Mouse (Mus musculus) forebrain, embryonic 13.5 days (tissue): ENCODE results near the gene Ccdc40. TPM values are rescaled to one million over a fixed set of nuclear protein-coding genes. Genes with fewer than 3 reads are reported as not detected.

Experiments used
- ATAC-seq: fragments of 200-750 bp; cut with Nextera tagmentation; 2 replicates; pipeline ENCODE4 v1.8.0; 2017
- H3K27ac ChIP-seq: fragments of 300-500 bp; sonication (generic); 2 replicates; pipeline ENCODE4 v1.5.1; 2015; ENCODE audit warnings: inconsistent platforms, mild to moderate bottlenecking, moderate library complexity
- H3K27me3 ChIP-seq: fragments of 300-500 bp; sonication (generic); 2 replicates; pipeline ENCODE4 v1.6.1; 2015; ENCODE audit warnings: mild to moderate bottlenecking, inconsistent platforms
- H3K36me3 ChIP-seq: fragments of 300-500 bp; sonication (generic); 2 replicates; pipeline ENCODE4 v1.6.1; 2015; ENCODE audit warnings: mild to moderate bottlenecking, inconsistent platforms; ENCODE audit not compliant: poor library complexity, severe bottlenecking
- H3K4me1 ChIP-seq: fragments of 300-500 bp; sonication (generic); 2 replicates; pipeline ENCODE4 v1.6.1; 2015; ENCODE audit warnings: inconsistent platforms
- H3K4me2 ChIP-seq: fragments of 300-500 bp; sonication (generic); 2 replicates; pipeline ENCODE4 v1.6.1; 2015; ENCODE audit warnings: inconsistent platforms, mild to moderate bottlenecking, moderate library complexity
- H3K4me3 ChIP-seq: fragments of 300-500 bp; sonication (generic); 2 replicates; pipeline ENCODE4 v1.5.1; 2015; ENCODE audit warnings: mild to moderate bottlenecking, inconsistent platforms
- H3K9ac ChIP-seq: fragments of 300-500 bp; sonication (generic); 2 replicates; pipeline ENCODE4 v1.6.1; 2015; ENCODE audit warnings: mild to moderate bottlenecking, inconsistent platforms
- H3K9me3 ChIP-seq: fragments of 300-500 bp; sonication (generic); replicated peaks from 2 replicates; pipeline ENCODE4 v1.6.1; 2016; ENCODE audit warnings: inconsistent platforms
- WGBS: fragments of 180-500 bp; shearing (Covaris S2); methylation state at CpG from one replicate; pipeline ENCODE4 v1.1.7; 2015; 5-methylcytosine and 5-hydroxymethylcytosine counted together
- polyA plus RNA-seq: library from polyadenylated mRNA; unstranded; fragments of >200 nt; fragmentation: Nextera tagmentation; extraction: Ambion mirVana; gene quantifications from 2 replicates; pipeline ENCODE4 v1.2.1, GENCODE M21; 2015

The Ccdc40 gene
- polyA plus RNA-seq, 1 experiment from 2014 or later: 14.3 TPM

GRCm38 (mm10) chr11:119299391-119300245 is 71.2 kb downstream of the Ccdc40 start, which contains the start of gene Eif4a3:
Gene Eif4a3, minus strand, starts transcription at chr11:119300089.
- Histone ChIP-seq H3K4me2 (peak within 1 kb of the TSS; percentile 93), H3K9ac (peak within 1 kb of the TSS; percentile 98), H3K4me3 (peak within 1 kb of the TSS; percentile 99), H3K4me1 (peaks cover 27% of the 10 kb centered on the region), H3K36me3 (peaks cover 36% of the 10 kb centered on the region), H3K9me3 (no peaks in the 10 kb centered on the region), H3K27ac (peak within 1 kb of the TSS; percentile 98), H3K27me3 (peaks cover 9% of the 10 kb centered on the region)
- under 1% methylated on average over 73 of the region's 89 CpGs for WGBS
- ATAC-seq: peak; percentile 98

- Histone ChIP-seq H3K9ac (peak overlapping the region; percentile 98), H3K4me3 (peak overlapping the region; percentile 99), H3K27ac (peak overlapping the region; percentile 98), H3K4me1 (peaks cover 27% of the 10 kb centered on the region), H3K36me3 (peaks cover 28% of the 10 kb centered on the region), H3K4me2 (peak overlapping the region; percentile 76), H3K9me3 (no peaks in the 10 kb centered on the region), H3K27me3 (peaks cover 11% of the 10 kb centered on the region)
- peak; percentile 88 for ATAC-seq
- 1% methylated on average over 31 of the region's 31 CpGs for WGBS
Observed at GRCm38 (mm10) chr11:119300246-119300935, 72.0 kb downstream of the Ccdc40 start.

GRCm38 (mm10) chr11:119300986-119301385 is 72.6 kb downstream of the Ccdc40 start:
- Histone ChIP-seq H3K4me3 (peak overlapping the region; percentile 99), H3K4me1 (peaks cover 27% of the 10 kb centered on the region), H3K27me3 (peaks cover 11% of the 10 kb centered on the region), H3K9ac (peak overlapping the region; percentile 98; the same call in 1 of the 2 replicates), H3K4me2 (peak overlapping the region; percentile 76), H3K27ac (0 out of 2 replicates have a peak overlapping the region, but pooled peaks have one; percentile 98), H3K9me3 (no peaks in the 10 kb centered on the region), H3K36me3 (peaks cover 22% of the 10 kb centered on the region)
- no peak for ATAC-seq
- WGBS: 23% methylated on average over 2 of the region's 2 CpGs

- H3K9me3 ChIP-seq: no peaks in the 10 kb centered on the region
- WGBS: 45% methylated on average over 16 of the region's 16 CpGs
- ATAC-seq: no peak
Observed at GRCm38 (mm10) chr11:119304904-119305712, 76.7 kb downstream of the Ccdc40 start.

GRCm38 (mm10) chr11:119306762-119307657 is 78.6 kb downstream of the Ccdc40 start:
- H3K9ac ChIP-seq: no peak overlapping the region
- no peak overlapping the region for H3K4me3 ChIP-seq
- 64% methylated on average over 13 of the region's 13 CpGs for WGBS
- H3K9me3 ChIP-seq: no peaks in the 10 kb centered on the region
- H3K36me3 ChIP-seq: no peaks in the 10 kb centered on the region
- no peaks in the 10 kb centered on the region for H3K4me1 ChIP-seq
- H3K27ac ChIP-seq: no peak overlapping the region
- H3K4me2 ChIP-seq: no peak overlapping the region
- no peak for ATAC-seq
- H3K27me3 ChIP-seq: peaks cover 17% of the 10 kb centered on the region

More at GRCm38 (mm10) chr11:119304904-119305712, 76.7 kb downstream of the Ccdc40 start:
- H3K4me2 ChIP-seq: no peak overlapping the region
- H3K4me3 ChIP-seq: no peak overlapping the region
- no peak overlapping the region; the same call in 1 of the 2 replicates for H3K9ac ChIP-seq
- peaks cover 14% of the 10 kb centered on the region for H3K27me3 ChIP-seq
- peaks cover 11% of the 10 kb centered on the region for H3K4me1 ChIP-seq
- H3K36me3 ChIP-seq: no peaks in the 10 kb centered on the region
- no peak overlapping the region for H3K27ac ChIP-seq

GRCm38 (mm10) chr11:119307658-119307867 is 79.2 kb downstream of the Ccdc40 start, which contains the start of gene Card14:
Gene Card14, plus strand, starts transcription at chr11:119307768.
- WGBS: 42% methylated on average over 1 of the region's 1 CpGs
- no peak within 1 kb of the TSS for H3K4me3 ChIP-seq
- no peaks in the 10 kb centered on the region for H3K36me3 ChIP-seq
- H3K27me3 ChIP-seq: peaks cover 17% of the 10 kb centered on the region
- H3K27ac ChIP-seq: no peak within 1 kb of the TSS
- H3K4me2 ChIP-seq: no peak within 1 kb of the TSS
- ATAC-seq: no peak
- no peaks in the 10 kb centered on the region for H3K9me3 ChIP-seq
- no peak within 1 kb of the TSS for H3K9ac ChIP-seq
- no peaks in the 10 kb centered on the region for H3K4me1 ChIP-seq

- no peak overlapping the region for H3K9ac ChIP-seq
- no peaks in the 10 kb centered on the region for H3K4me1 ChIP-seq
- H3K27me3 ChIP-seq: peaks cover 17% of the 10 kb centered on the region
- no peak overlapping the region for H3K4me3 ChIP-seq
- H3K36me3 ChIP-seq: no peaks in the 10 kb centered on the region
- H3K9me3 ChIP-seq: no peaks in the 10 kb centered on the region
- 31% methylated on average over 11 of the region's 11 CpGs for WGBS
- no peak for ATAC-seq
- H3K27ac ChIP-seq: no peak overlapping the region
- H3K4me2 ChIP-seq: no peak overlapping the region
Observed at GRCm38 (mm10) chr11:119307916-119308315, 79.5 kb downstream of the Ccdc40 start.

- Histone ChIP-seq H3K36me3 (no peaks in the 10 kb centered on the region), H3K9ac (no peak overlapping the region), H3K4me2 (no peak overlapping the region), H3K4me3 (no peak overlapping the region), H3K9me3 (no peaks in the 10 kb centered on the region), H3K27me3 (peaks cover 6% of the 10 kb centered on the region), H3K27ac (no peak overlapping the region), H3K4me1 (no peaks in the 10 kb centered on the region)
- 12% methylated on average over 10 of the region's 10 CpGs for WGBS
- no peak for ATAC-seq
Observed at GRCm38 (mm10) chr11:119310621-119311020, 82.2 kb downstream of the Ccdc40 start.

- WGBS: 80% methylated on average over 17 of the region's 17 CpGs
Observed at GRCm38 (mm10) chr11:119314252-119314936, 86.0 kb downstream of the Ccdc40 start.

More at GRCm38 (mm10) chr11:119314252-119314936, 86.0 kb downstream of the Ccdc40 start:
- Histone ChIP-seq H3K36me3 (no peaks in the 10 kb centered on the region), H3K4me3 (no peak overlapping the region), H3K27ac (no peak overlapping the region), H3K4me2 (no peak overlapping the region), H3K9ac (no peak overlapping the region), H3K4me1 (no peaks in the 10 kb centered on the region), H3K27me3 (peaks cover 3% of the 10 kb centered on the region), H3K9me3 (no peaks in the 10 kb centered on the region)
- no peak for ATAC-seq
